ENCODE assay signal across 16 mouse cellular contexts in the genomic region with DNA sequence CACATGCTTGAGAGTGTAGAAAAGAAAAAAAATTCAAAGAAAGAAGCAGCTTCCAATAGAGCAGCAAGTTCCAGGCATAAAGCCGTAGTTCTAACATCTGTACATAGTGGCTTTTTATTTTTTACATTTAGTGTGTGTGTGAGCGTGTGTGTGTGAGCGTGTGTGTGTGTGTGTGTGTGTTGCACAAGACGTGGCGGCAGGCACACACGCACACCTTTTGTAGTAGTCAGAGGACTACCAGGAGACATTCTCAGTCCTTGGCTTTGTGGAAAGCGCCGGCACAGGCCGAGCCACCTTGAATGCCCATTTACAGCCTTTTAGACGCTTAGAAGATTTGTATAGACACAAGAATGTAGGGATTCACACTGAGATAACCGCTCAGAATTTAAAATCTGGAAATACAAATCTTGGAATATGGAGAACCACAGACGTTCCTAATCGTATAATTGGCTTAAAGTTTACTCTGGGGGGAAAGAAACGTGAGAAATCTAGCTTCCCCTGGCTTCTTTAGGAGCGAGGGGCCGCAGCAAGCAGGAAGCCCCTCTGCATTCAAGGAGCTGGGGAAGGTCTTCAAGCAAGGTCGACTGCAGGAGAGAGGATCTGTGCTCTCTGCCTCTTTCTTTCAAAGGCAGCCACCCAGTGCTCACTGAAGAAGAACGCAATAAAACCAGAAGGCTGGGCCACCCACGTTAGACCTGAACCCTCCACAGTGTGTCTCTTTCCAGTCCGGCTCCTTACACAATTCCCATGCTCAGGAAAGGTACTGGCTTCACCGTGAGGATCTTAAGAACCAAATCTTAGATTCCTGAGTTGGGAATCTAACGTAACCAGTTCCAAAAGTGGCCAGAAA. TPM values are rescaled to one million over a fixed set of nuclear protein-coding genes. Genes with fewer than 3 reads are reported as not detected.
DNase-seq lines count a peak whose midpoint lies in the region; ATAC-seq and TF ChIP-seq lines count a peak whose summit lies in the region.
"Had no signal": no experiment of that assay in that cellular context is flagged by ENCODE, and none has a peak within 500 bp of the region (broad histone marks: within the 10 kb centered on the region; RNA-seq: fewer than 3 reads in every experiment).

No protein-coding gene starts in this region.

- H3K4me2 ChIP-seq in forebrain, embryonic 16.5 days (ENCODE audit: low read length), result no peak overlapping the region
- peak overlapping the region; percentile 33; the same call in 1 of the 2 replicates for H3K4me2 ChIP-seq in hindbrain, postnatal 0 days (ENCODE audit: low read depth, low read length)
- no peak overlapping the region for H3K4me2 ChIP-seq in hindbrain, embryonic 12.5 days (replicated peaks)
- no peak overlapping the region for H3K4me2 ChIP-seq in embryonic facial prominence, embryonic 11.5 days (ENCODE audit: low read depth, low read length)
- peak overlapping the region; percentile 30; the same call in 1 of the 2 replicates for H3K4me2 ChIP-seq in midbrain, embryonic 13.5 days (replicated peaks)
- H3K4me2 ChIP-seq: liver, embryonic 12.5 days had no signal

- H3K9me3 ChIP-seq in forebrain, embryonic 10.5 days, result no peaks in the 10 kb centered on the region
- no peaks in the 10 kb centered on the region for H3K9me3 ChIP-seq in forebrain, embryonic 16.5 days (ENCODE audit: control insufficient read depth, low read length)
- H3K9me3 ChIP-seq in hindbrain, postnatal 0 days (ENCODE audit: low read length), result no peaks in the 10 kb centered on the region
- no peaks in the 10 kb centered on the region for H3K9me3 ChIP-seq in hindbrain, embryonic 12.5 days (replicated peaks)
- H3K9me3 ChIP-seq in embryonic facial prominence, embryonic 11.5 days (replicated peaks; ENCODE audit: control insufficient read depth, low read length), result no peaks in the 10 kb centered on the region
- H3K9me3 ChIP-seq in midbrain, embryonic 13.5 days, result no peaks in the 10 kb centered on the region
- H3K9me3 ChIP-seq: liver, embryonic 12.5 days had no signal

- ATAC-seq in forebrain, embryonic 16.5 days, result no peak
- no peak for ATAC-seq in hindbrain, postnatal 0 days
- no peak for ATAC-seq in hindbrain, embryonic 12.5 days (ENCODE audit: low FRiP score)
- ATAC-seq in embryonic facial prominence, embryonic 11.5 days (replicated peaks; ENCODE audit: insufficient number of reproducible peaks, low FRiP score, low TSS enrichment, low read depth), result no peak
- no peak for ATAC-seq in midbrain, embryonic 13.5 days
- ATAC-seq: liver, embryonic 12.5 days had no signal

- peaks cover 100% of the 10 kb centered on the region for H3K27me3 ChIP-seq in forebrain, embryonic 10.5 days (ENCODE audit: poor library complexity, severe bottlenecking)
- peaks cover 78% of the 10 kb centered on the region for H3K27me3 ChIP-seq in forebrain, embryonic 16.5 days (replicated peaks; ENCODE audit: control insufficient read depth, insufficient read depth, low read length)
- peaks cover 80% of the 10 kb centered on the region for H3K27me3 ChIP-seq in hindbrain, postnatal 0 days (ENCODE audit: insufficient read depth, low read length)
- H3K27me3 ChIP-seq in hindbrain, embryonic 12.5 days, result peaks cover 97% of the 10 kb centered on the region
- H3K27me3 ChIP-seq in embryonic facial prominence, embryonic 11.5 days (ENCODE audit: control insufficient read depth, insufficient read depth, low read length), result peaks cover 80% of the 10 kb centered on the region
- peaks cover 100% of the 10 kb centered on the region for H3K27me3 ChIP-seq in midbrain, embryonic 13.5 days

- peaks cover 40% of the 10 kb centered on the region for H3K4me1 ChIP-seq in forebrain, embryonic 10.5 days
- H3K4me1 ChIP-seq in forebrain, embryonic 16.5 days (replicated peaks; ENCODE audit: control insufficient read depth, insufficient read depth, low read length), result peaks cover 18% of the 10 kb centered on the region
- H3K4me1 ChIP-seq in hindbrain, postnatal 0 days (ENCODE audit: insufficient read depth, low read length), result no peaks in the 10 kb centered on the region
- H3K4me1 ChIP-seq in hindbrain, embryonic 12.5 days, result peaks cover 12% of the 10 kb centered on the region
- peaks cover 2% of the 10 kb centered on the region; the same call in 1 of the 2 replicates for H3K4me1 ChIP-seq in embryonic facial prominence, embryonic 11.5 days (ENCODE audit: control insufficient read depth, insufficient read depth, low read length)
- peaks cover 26% of the 10 kb centered on the region for H3K4me1 ChIP-seq in midbrain, embryonic 13.5 days (replicated peaks)

- H3K4me3 ChIP-seq in forebrain, embryonic 10.5 days, result peak overlapping the region; percentile 22; the same call in 1 of the 2 replicates
- H3K4me3 ChIP-seq in forebrain, embryonic 16.5 days (replicated peaks; ENCODE audit: low read length), result no peak overlapping the region
- H3K4me3 ChIP-seq in hindbrain, postnatal 0 days (ENCODE audit: low read length), result 0 out of 2 replicates have a peak overlapping the region, but pooled peaks have one; percentile 8
- no peak overlapping the region for H3K4me3 ChIP-seq in hindbrain, embryonic 12.5 days
- 0 out of 2 replicates have a peak overlapping the region, but pooled peaks have one; percentile 10 for H3K4me3 ChIP-seq in embryonic facial prominence, embryonic 11.5 days (ENCODE audit: low read depth, low read length)
- no peak overlapping the region for H3K4me3 ChIP-seq in midbrain, embryonic 13.5 days (replicated peaks)
- H3K4me3 ChIP-seq: liver, embryonic 12.5 days had no signal

- no peak overlapping the region for H3K9ac ChIP-seq in forebrain, embryonic 16.5 days (replicated peaks; ENCODE audit: low read depth, low read length)
- no peak overlapping the region for H3K9ac ChIP-seq in hindbrain, postnatal 0 days (replicated peaks; ENCODE audit: low read length)
- no peak overlapping the region for H3K9ac ChIP-seq in hindbrain, embryonic 12.5 days
- no peak overlapping the region for H3K9ac ChIP-seq in embryonic facial prominence, embryonic 11.5 days (replicated peaks; ENCODE audit: low read length)
- H3K9ac ChIP-seq in midbrain, embryonic 13.5 days (replicated peaks), result no peak overlapping the region
- H3K9ac ChIP-seq: liver, embryonic 12.5 days had no signal

- no peaks in the 10 kb centered on the region for H3K36me3 ChIP-seq in forebrain, embryonic 10.5 days (replicated peaks)
- no peaks in the 10 kb centered on the region for H3K36me3 ChIP-seq in forebrain, embryonic 16.5 days (ENCODE audit: control insufficient read depth, insufficient read depth)
- no peaks in the 10 kb centered on the region for H3K36me3 ChIP-seq in hindbrain, postnatal 0 days (ENCODE audit: insufficient read depth, low read length)
- no peaks in the 10 kb centered on the region for H3K36me3 ChIP-seq in hindbrain, embryonic 12.5 days
- H3K36me3 ChIP-seq in embryonic facial prominence, embryonic 11.5 days (replicated peaks; ENCODE audit: control insufficient read depth, insufficient read depth, low read depth, low read length), result no peaks in the 10 kb centered on the region
- H3K36me3 ChIP-seq in midbrain, embryonic 13.5 days, result no peaks in the 10 kb centered on the region
- H3K36me3 ChIP-seq: G1E; liver, embryonic 12.5 days had no signal

- WGBS in forebrain, embryonic 10.5 days, result 7% methylated on average over 22 of the region's 22 CpGs
- 8% methylated on average over 22 of the region's 22 CpGs for WGBS in forebrain, embryonic 16.5 days
- 12% methylated on average over 22 of the region's 22 CpGs for WGBS in hindbrain, postnatal 0 days
- WGBS in hindbrain, embryonic 12.5 days, result 9% methylated on average over 22 of the region's 22 CpGs
- 9% methylated on average over 22 of the region's 22 CpGs for WGBS in embryonic facial prominence, embryonic 11.5 days
- 8% methylated on average over 22 of the region's 22 CpGs for WGBS in midbrain, embryonic 13.5 days

- DNase-seq in forebrain, embryonic 10.5 days (ENCODE audit: extremely low spot score, low spot score), result no peak
- no peak for DNase-seq in hindbrain, postnatal 0 days (ENCODE audit: low spot score)
- DNase-seq in embryonic facial prominence, embryonic 11.5 days (ENCODE audit: low spot score), result no peak
- DNase-seq in thymus, postnatal 36 days, result no peak
- DNase-seq in adrenal gland, postnatal 4 days (ENCODE audit: low spot score in 2 of 2), result no peak
- DNase-seq: gastrocnemius, postnatal 10 days; layer of hippocampus, adult 9-11 months; spleen, adult 18-20 months; thymus, postnatal 14 days had no signal

- TF ChIP-seq CTCF in hindbrain, postnatal 0 days (IDR thresholded peaks at IDR 0.05; ENCODE audit: low read depth), result no peak

- no peak overlapping the region for H3K27ac ChIP-seq in forebrain, embryonic 10.5 days
- H3K27ac ChIP-seq in forebrain, embryonic 16.5 days (ENCODE audit: low read length), result no peak overlapping the region
- no peak overlapping the region for H3K27ac ChIP-seq in hindbrain, postnatal 0 days
- no peak overlapping the region for H3K27ac ChIP-seq in hindbrain, embryonic 12.5 days
- no peak overlapping the region for H3K27ac ChIP-seq in embryonic facial prominence, embryonic 11.5 days (replicated peaks; ENCODE audit: low read depth, low read length)
- no peak overlapping the region for H3K27ac ChIP-seq in midbrain, embryonic 13.5 days
- H3K27ac ChIP-seq: liver, embryonic 12.5 days had no signal

RNA-seq across cellular contexts. Expression of gene Foxe1, which starts 1.4 kb away (rescaled TPM):
- 0.05 TPM in 1 of 2 replicates, not detected in the other for polyA plus RNA-seq in forebrain, embryonic 10.5 days (2016; fragmentation: Nextera tagmentation; extraction: Ambion mirVana)
- polyA plus RNA-seq in forebrain, embryonic 16.5 days (2015; fragmentation: Nextera tagmentation; extraction: Ambion mirVana), result not detected in 2 replicates
- not detected in 2 replicates for total RNA-seq in hindbrain, postnatal 0 days (2014; rRNA removed)
- polyA plus RNA-seq in hindbrain, postnatal 0 days (2015; fragmentation: Nextera tagmentation; extraction: Ambion mirVana), result not detected in 2 replicates
- 0.09 TPM in 1 of 2 replicates, not detected in the other for polyA plus RNA-seq in hindbrain, embryonic 12.5 days (2016; fragmentation: Nextera tagmentation; extraction: Ambion mirVana)
- polyA plus RNA-seq in embryonic facial prominence, embryonic 11.5 days (2014; fragmentation: Nextera tagmentation; extraction: Ambion mirVana), result 1.4 and 1.5 TPM in 2 replicates
- not detected in 2 replicates for polyA plus RNA-seq in midbrain, embryonic 13.5 days (2015; fragmentation: Nextera tagmentation; extraction: Ambion mirVana)
- total RNA-seq in adrenal gland, postnatal 4 days (2021), result not detected
- total RNA-seq: G1E; gastrocnemius, postnatal 10 days had no signal
- polyA plus RNA-seq: G1E; intestine, embryonic 14.5 days; neural tube, embryonic 14.5 days had no signal

RNA-seq across cellular contexts. Expression of gene Trmo, which starts 47.2 kb away (rescaled TPM):
- polyA plus RNA-seq in forebrain, embryonic 10.5 days (2016; fragmentation: Nextera tagmentation; extraction: Ambion mirVana), result 10.4 and 13.8 TPM in 2 replicates
- 12.7 and 13.4 TPM in 2 replicates for polyA plus RNA-seq in forebrain, embryonic 16.5 days (2015; fragmentation: Nextera tagmentation; extraction: Ambion mirVana)
- 8.2 and 9.2 TPM in 2 replicates for total RNA-seq in hindbrain, postnatal 0 days (2014; rRNA removed)
- polyA plus RNA-seq in hindbrain, postnatal 0 days (2015; fragmentation: Nextera tagmentation; extraction: Ambion mirVana), result 3.9 and 5.6 TPM in 2 replicates
- 8.1 and 9.0 TPM in 2 replicates for polyA plus RNA-seq in hindbrain, embryonic 12.5 days (2016; fragmentation: Nextera tagmentation; extraction: Ambion mirVana)
- 11.8 and 12.3 TPM in 2 replicates for polyA plus RNA-seq in embryonic facial prominence, embryonic 11.5 days (2014; fragmentation: Nextera tagmentation; extraction: Ambion mirVana)
- polyA plus RNA-seq in midbrain, embryonic 13.5 days (2015; fragmentation: Nextera tagmentation; extraction: Ambion mirVana), result 7.8 and 9.2 TPM in 2 replicates
- total RNA-seq in adrenal gland, postnatal 4 days (2021), result 1 to 10 TPM; 7.4 to 7.8 TPM

Comparison
In these comparisons a context has a peak if more than half of its experiments do, and no peak if none do; other contexts are left out.
1. H3K4me3 ChIP-seq: peak in forebrain, embryonic 10.5 days (single experiment), hindbrain, postnatal 0 days (single experiment) and embryonic facial prominence, embryonic 11.5 days (single experiment); none in forebrain, embryonic 16.5 days (single experiment), hindbrain, embryonic 12.5 days (single experiment) and midbrain, embryonic 13.5 days (single experiment).
2. H3K4me2 ChIP-seq: peak in hindbrain, postnatal 0 days (single experiment) and midbrain, embryonic 13.5 days (single experiment); none in forebrain, embryonic 16.5 days (single experiment), hindbrain, embryonic 12.5 days (single experiment) and embryonic facial prominence, embryonic 11.5 days (single experiment).